In genomic region chr11:72369904-72370672, GRCm38 (mm10) we compare ENCODE assay signal across 19 mouse cellular contexts. TPM values are rescaled to one million over a fixed set of nuclear protein-coding genes. Genes with fewer than 3 reads are reported as not detected.
DNase-seq lines count a peak whose midpoint lies in the region; ATAC-seq and TF ChIP-seq lines count a peak whose summit lies in the region.
"Had no signal": no experiment of that assay in that cellular context is flagged by ENCODE, and none has a peak within 500 bp of the region (broad histone marks: within the 10 kb centered on the region; RNA-seq: fewer than 3 reads in every experiment).

No protein-coding gene starts in this region.

- H3K9ac ChIP-seq in embryonic facial prominence, embryonic 15.5 days = no peak overlapping the region
- H3K9ac ChIP-seq: kidney, embryonic 15.5 days had no signal

- DNase-seq in heart, adult 8-10 months (ENCODE audit: low spot score) = peak; percentile 48
- DNase-seq in heart, postnatal 4 days = no peak
- DNase-seq in lung, adult 18-20 months = peak; percentile 17 to 31
- DNase-seq in lung, adult 2 months = no peak
- DNase-seq in lung, postnatal 36 days = peak; percentile 44
- DNase-seq in MN1 (ENCODE audit: low spot score) = no peak
- DNase-seq in kidney, postnatal 4 days = no peak
- DNase-seq: cerebellum, postnatal 36 days; thymus, adult 18-20 months had no signal

- no peaks in the 10 kb centered on the region for H3K27me3 ChIP-seq in embryonic facial prominence, embryonic 15.5 days
- H3K27me3 ChIP-seq: kidney, embryonic 15.5 days had no signal

- 0 out of 2 replicates have a peak overlapping the region, but pooled peaks have one; percentile 18 for H3K27ac ChIP-seq in embryonic facial prominence, embryonic 15.5 days (replicated peaks)
- H3K27ac ChIP-seq: kidney, embryonic 15.5 days had no signal

- H3K4me1 ChIP-seq in lung, adult 2 months (ENCODE audit: control insufficient read depth, insufficient read depth, low read length) = no peaks in the 10 kb centered on the region
- H3K4me1 ChIP-seq in embryonic facial prominence, embryonic 15.5 days = peaks cover 14% of the 10 kb centered on the region
- H3K4me1 ChIP-seq: megakaryocyte, embryonic 14.5 days had no signal

- H3K9me3 ChIP-seq in embryonic facial prominence, embryonic 15.5 days (replicated peaks) = no peaks in the 10 kb centered on the region
- H3K9me3 ChIP-seq: kidney, embryonic 15.5 days had no signal

- ATAC-seq in embryonic facial prominence, embryonic 15.5 days (ENCODE audit: insufficient number of reproducible peaks, low FRiP score, low TSS enrichment, low read depth) = no peak
- ATAC-seq: activated CD4-positive, CD25-positive, alpha-beta regulatory T cell, adult 4 months; forebrain, embryonic 14.5 days had no signal

- TF ChIP-seq CTCF in lung, adult 2 months (IDR thresholded peaks at IDR 0.05; ENCODE audit: insufficient read depth, low read length) = no peak

- no peaks in the 10 kb centered on the region for H3K36me3 ChIP-seq in embryonic facial prominence, embryonic 15.5 days
- H3K36me3 ChIP-seq: kidney, embryonic 15.5 days had no signal

- TF ChIP-seq POLR2A in lung, adult 2 months (IDR thresholded peaks at IDR 0.05; ENCODE audit: borderline replicate concordance, extremely low read depth, low read depth, low read length) = no peak

- H3K4me3 ChIP-seq in lung, adult 2 months (replicated peaks; ENCODE audit: extremely low read depth, low read depth, low read length) = no peak overlapping the region
- no peak overlapping the region for H3K4me3 ChIP-seq in embryonic facial prominence, embryonic 15.5 days (replicated peaks)
- H3K4me3 ChIP-seq: kidney, embryonic 15.5 days; megakaryocyte, embryonic 14.5 days had no signal

- no peak overlapping the region for H3K4me2 ChIP-seq in embryonic facial prominence, embryonic 15.5 days (replicated peaks)
- H3K4me2 ChIP-seq: kidney, embryonic 15.5 days had no signal

- WGBS in lung, adult 2 months = 10% methylated on average over 12 of the region's 12 CpGs
- WGBS in embryonic facial prominence, embryonic 15.5 days = 16% methylated on average over 12 of the region's 12 CpGs

RNA-seq across cellular contexts. Expression of gene Tekt1, which starts 7.8 kb away (rescaled TPM):
- under 1 TPM in 1 of 4 experiments, not detected in 3; 0.28 TPM for total RNA-seq in heart, adult 8-10 months (2022)
- total RNA-seq in heart, postnatal 4 days (2021) = under 1 TPM; 0.26 to 0.50 TPM
- 4.8 and 8.3 TPM in 2 replicates for polyA plus RNA-seq in lung, adult 2 months (2012; rRNA removed)
- polyA plus RNA-seq in embryonic facial prominence, embryonic 15.5 days (2015; fragmentation: Nextera tagmentation; extraction: Ambion mirVana) = 20.6 and 40.5 TPM in 2 replicates
- total RNA-seq: neutrophil, adult 5-6 weeks had no signal
- polyA plus RNA-seq: activated CD4-positive, CD25-positive, alpha-beta regulatory T cell, adult 4 months; spleen, adult 2 months had no signal

RNA-seq across cellular contexts. Expression of gene Smtnl2, which starts 41.4 kb away (rescaled TPM):
- total RNA-seq in heart, adult 8-10 months (2022) = 10 to 100 TPM; 13.6 to 18.9 (median 16.5) TPM
- 10 to 100 TPM; 62.2 to 63.4 TPM for total RNA-seq in heart, postnatal 4 days (2021)
- polyA plus RNA-seq in lung, adult 2 months (2012; rRNA removed) = 32.1 and 34.5 TPM in 2 replicates
- polyA plus RNA-seq in embryonic facial prominence, embryonic 15.5 days (2015; fragmentation: Nextera tagmentation; extraction: Ambion mirVana) = 58.8 and 64.3 TPM in 2 replicates
- total RNA-seq: neutrophil, adult 5-6 weeks had no signal
- polyA plus RNA-seq: activated CD4-positive, CD25-positive, alpha-beta regulatory T cell, adult 4 months had no signal

RNA-seq across cellular contexts. Expression of gene Fbxo39, which starts 55.8 kb away (rescaled TPM):
- total RNA-seq in heart, adult 8-10 months (2022) = not detected
- not detected for total RNA-seq in heart, postnatal 4 days (2021)
- 0.12 and 0.31 TPM in 2 replicates for polyA plus RNA-seq in lung, adult 2 months (2012; rRNA removed)
- not detected in 2 replicates for polyA plus RNA-seq in embryonic facial prominence, embryonic 15.5 days (2015; fragmentation: Nextera tagmentation; extraction: Ambion mirVana)
- total RNA-seq: CH12.LX; heart, postnatal 10 days; left cerebral cortex, postnatal 36 days had no signal
- polyA plus RNA-seq: forebrain, embryonic 14.5 days; kidney, embryonic 15.5 days had no signal

Comparison
In these comparisons a context has a peak if more than half of its experiments do, and no peak if none do; other contexts are left out.
1. DNase-seq: peak in heart, adult 8-10 months (single experiment), lung, adult 18-20 months (2 of 2) and lung, postnatal 36 days (single experiment); none in heart, postnatal 4 days (single experiment), lung, adult 2 months (single experiment), MN1 (single experiment) and kidney, postnatal 4 days (0 of 2).